Mouse (Mus musculus) spleen, embryonic (tissue): ENCODE results near the gene Tle3.

Source experiments
- CTCF ChIA-PET: fragments of 350-600 bp; sonication (Branson Sonifier 250); formaldehyde crosslinking; loops from one replicate; lab custom pipeline; 2022; lab: Charles Lee

The Tle3 gene

GRCm38 (mm10) chr9:61358933-61359332 is 13.2 kb upstream of the Tle3 start:
- CTCF ChIA-PET: interaction anchor here (0.6 kb wide), 1 partner anchor 339 kb away, joined by 6 read pairs; no protein-coding TSS in a partner anchor

DNA sequence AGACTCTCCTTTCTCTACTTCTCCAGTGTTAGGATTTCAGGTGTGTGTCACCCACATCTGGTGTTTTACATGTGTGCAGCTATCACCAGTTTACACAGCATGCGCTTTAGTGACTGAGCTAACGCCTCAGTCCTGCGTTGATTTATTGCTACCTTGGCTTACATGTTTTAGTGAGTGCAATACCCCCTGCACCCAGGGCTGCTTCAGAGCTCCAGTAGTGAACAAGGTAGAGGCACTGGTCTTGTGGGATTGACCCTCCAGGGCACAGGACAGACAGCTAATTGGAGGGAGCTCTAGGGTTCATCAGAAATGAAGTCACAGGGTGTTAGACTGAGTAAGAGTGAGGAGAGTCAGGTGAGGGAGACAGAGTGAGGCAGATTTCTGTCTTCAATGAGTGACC is 12.4 kb upstream of the Tle3 start:
- CTCF ChIA-PET: interaction anchor here (0.6 kb wide), 1 partner anchor 11 kb away, joined by 3 read pairs; no protein-coding TSS in a partner anchor

- CTCF ChIA-PET: interaction anchor here (0.6 kb wide), 2 partner anchors 12 to 368 kb away, joined by 3 read pairs; no protein-coding TSS in a partner anchor
These were observed 12.0 kb upstream of the Tle3 start for GRCm38 (mm10) chr9:61360163-61360562.

GRCm38 (mm10) chr9:61360727-61361631 is 11.2 kb upstream of the Tle3 start:
- CTCF ChIA-PET: interaction anchor here (0.5 to 0.6 kb wide), 3 partner anchors 307 to 369 kb away, joined by 3 to 4 read pairs (median 3); no protein-coding TSS in a partner anchor

DNA sequence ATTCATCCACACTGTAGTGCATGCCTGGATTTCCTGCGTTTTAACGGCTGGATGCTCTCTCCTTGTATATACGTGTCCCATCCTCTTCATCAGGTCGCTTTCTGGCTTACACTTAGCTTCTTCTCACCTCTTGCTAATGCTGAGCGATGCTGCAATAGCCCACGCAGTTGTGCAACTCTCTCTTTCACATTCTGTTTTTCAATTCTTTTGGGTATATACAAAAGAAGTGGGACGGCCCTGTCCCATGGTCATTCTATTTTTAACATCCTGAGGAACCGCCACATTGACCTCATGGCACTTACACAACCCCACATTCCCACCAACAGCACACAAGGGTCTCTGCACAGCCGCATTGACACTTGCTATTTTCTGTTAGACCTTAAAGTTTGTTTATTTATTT is 9.0 kb upstream of the Tle3 start:
- CTCF ChIA-PET: no interaction called here

DNA sequence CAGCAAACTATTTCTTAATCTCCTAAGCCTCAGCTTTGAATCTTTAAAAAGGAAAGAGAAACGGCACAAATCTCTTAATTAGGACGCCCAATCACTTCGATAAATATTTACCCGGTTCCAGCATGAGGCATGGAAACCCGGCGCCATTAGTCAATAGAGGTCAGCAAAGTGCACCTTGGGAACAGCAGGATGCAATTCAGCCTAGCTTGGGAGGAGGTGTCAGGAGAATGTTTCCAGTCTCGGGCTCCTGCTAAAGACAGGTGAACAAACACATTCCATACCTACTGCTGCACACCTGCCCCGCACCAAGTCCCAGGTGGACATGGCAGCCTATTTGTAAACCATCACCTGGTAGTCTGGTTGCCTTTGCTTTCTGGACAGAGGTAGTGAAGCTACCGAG is 6.1 kb upstream of the Tle3 start:
- CTCF ChIA-PET: no interaction called here

GRCm38 (mm10) chr9:61367156-61367555 is 5.0 kb upstream of the Tle3 start:
- CTCF ChIA-PET: interaction anchor here (0.5 to 0.7 kb wide), 2 partner anchors 16 to 314 kb away, joined by 3 to 8 read pairs; no protein-coding TSS in a partner anchor

GRCm38 (mm10) chr9:61367857-61368566 is 4.2 kb upstream of the Tle3 start:
- CTCF ChIA-PET: interaction anchor here (0.7 to 0.9 kb wide), 5 partner anchors 17 to 323 kb away, joined by 3 to 4 read pairs (median 3); no protein-coding TSS in a partner anchor

DNA sequence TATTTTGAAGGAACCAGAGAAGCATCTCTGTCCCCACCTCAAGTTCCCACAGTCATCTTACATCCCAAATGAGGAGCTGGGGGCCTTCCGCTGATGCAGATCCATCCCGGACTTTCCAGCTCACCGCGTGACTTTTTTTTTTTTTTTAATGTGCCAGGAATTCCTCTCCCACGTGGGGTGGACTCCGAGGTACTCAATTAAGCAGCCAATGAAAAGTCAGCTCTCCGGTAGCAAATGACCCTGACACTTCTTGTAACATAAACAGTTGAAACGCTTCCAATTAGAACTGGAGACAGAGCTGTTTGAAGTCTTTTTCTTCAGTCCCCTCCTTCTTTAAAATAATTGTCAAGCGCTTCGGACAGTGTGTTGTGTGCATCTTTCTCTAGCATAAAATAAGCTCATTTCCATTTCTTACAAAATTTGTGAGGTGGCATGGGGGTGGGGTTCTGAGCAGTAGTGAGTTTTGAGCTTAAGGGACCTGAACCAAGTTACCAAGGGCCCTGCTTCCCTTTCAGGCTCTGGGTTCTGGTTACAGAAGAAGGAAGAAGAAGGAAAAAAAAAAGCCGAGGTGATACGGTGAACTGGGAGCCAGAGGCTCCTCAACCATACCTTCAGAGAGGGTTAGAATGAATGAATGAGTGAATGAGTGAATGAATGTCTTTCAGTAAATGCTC is 3.5 kb upstream of the Tle3 start:
- CTCF ChIA-PET: interaction anchor here (0.6 to 0.9 kb wide), 5 partner anchors 18 to 324 kb away, joined by 3 to 4 read pairs (median 3); no protein-coding TSS in a partner anchor

GRCm38 (mm10) chr9:61369316-61370273 is 2.6 kb upstream of the Tle3 start:
- CTCF ChIA-PET: interaction anchor here (0.6 to 0.9 kb wide), 4 partner anchors 19 to 246 kb away, joined by 3 to 6 read pairs (median 4); no protein-coding TSS in a partner anchor

GRCm38 (mm10) chr9:61370454-61370888 is 1.7 kb upstream of the Tle3 start:
- CTCF ChIA-PET: interaction anchor here (0.6 kb wide), 1 partner anchor 247 kb away, joined by 5 read pairs; no protein-coding TSS in a partner anchor

DNA sequence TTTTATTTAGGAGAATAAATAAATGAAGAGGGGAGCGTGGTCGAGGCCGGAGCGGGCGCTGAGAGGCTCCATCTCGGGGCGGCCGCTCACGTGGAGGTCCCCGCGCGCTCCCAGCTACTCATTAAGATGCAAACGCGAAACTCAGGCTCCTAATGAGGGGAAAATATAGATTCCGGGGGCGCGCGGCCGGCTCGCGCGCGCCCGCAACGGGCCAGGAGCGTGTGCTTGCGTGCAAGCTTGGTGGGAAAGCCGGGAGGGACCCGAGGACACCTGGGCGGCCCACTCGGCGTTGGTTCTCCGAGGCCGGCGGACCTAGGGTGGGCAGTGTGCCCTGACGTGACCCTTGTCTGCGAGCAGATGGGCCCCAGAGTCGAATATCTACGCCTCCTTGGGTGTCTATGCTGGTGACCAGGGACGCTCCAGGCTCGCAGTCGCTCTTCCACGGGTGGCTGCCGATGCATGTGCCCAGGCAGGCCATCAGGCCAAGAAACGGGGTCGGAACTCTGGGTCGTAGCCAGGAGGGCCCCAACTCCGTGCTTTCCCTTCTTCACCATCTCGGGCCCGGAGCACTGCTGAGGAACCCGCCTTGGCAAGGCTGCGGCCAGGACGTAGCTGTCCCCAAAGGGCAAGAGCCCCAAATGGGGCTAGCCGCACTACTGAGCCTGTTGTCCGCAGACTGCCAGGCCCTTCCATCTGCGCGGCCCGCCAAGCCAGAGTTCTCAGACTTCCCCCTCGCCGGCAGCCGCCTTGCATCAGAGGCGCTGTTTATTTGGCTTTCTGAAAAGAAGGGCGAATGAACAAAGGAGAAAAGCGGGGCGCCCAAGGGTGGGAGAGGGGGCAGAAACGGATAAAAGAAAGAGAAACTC is 1.0 kb upstream of the Tle3 start:
- CTCF ChIA-PET: no interaction called here

GRCm38 (mm10) chr9:61372510-61372975 is 377 bp downstream of the Tle3 start:
- CTCF ChIA-PET: interaction anchor here (0.6 to 0.7 kb wide), 3 partner anchors 65 to 485 kb away, joined by 3 to 4 read pairs (median 3); no protein-coding TSS in a partner anchor

- CTCF ChIA-PET: interaction anchor here (0.6 to 1.0 kb wide), 4 partner anchors 66 to 485 kb away, joined by 3 to 5 read pairs (median 4); no protein-coding TSS in a partner anchor
These were observed 939 bp downstream of the Tle3 start for GRCm38 (mm10) chr9:61372976-61373633.

- CTCF ChIA-PET: interaction anchor here (0.7 to 1.0 kb wide), 2 partner anchors 309 to 495 kb away, joined by 3 to 5 read pairs; no protein-coding TSS in a partner anchor
These were observed 1.4 kb downstream of the Tle3 start for GRCm38 (mm10) chr9:61373634-61373941.

GRCm38 (mm10) chr9:61373942-61374900 is 2.1 kb downstream of the Tle3 start:
- CTCF ChIA-PET: interaction anchor here (0.7 to 1.0 kb wide), 4 partner anchors 8 to 495 kb away, joined by 3 to 5 read pairs (median 3); no protein-coding TSS in a partner anchor

- CTCF ChIA-PET: interaction anchor here (0.7 kb wide), 2 partner anchors 7 to 442 kb away, joined by 3 read pairs; no protein-coding TSS in a partner anchor
These were observed 2.8 kb downstream of the Tle3 start for GRCm38 (mm10) chr9:61375002-61375401.
